Mouse (Mus musculus): ENCODE data around the gene Ttc39b.

The Ttc39b gene

DNA sequence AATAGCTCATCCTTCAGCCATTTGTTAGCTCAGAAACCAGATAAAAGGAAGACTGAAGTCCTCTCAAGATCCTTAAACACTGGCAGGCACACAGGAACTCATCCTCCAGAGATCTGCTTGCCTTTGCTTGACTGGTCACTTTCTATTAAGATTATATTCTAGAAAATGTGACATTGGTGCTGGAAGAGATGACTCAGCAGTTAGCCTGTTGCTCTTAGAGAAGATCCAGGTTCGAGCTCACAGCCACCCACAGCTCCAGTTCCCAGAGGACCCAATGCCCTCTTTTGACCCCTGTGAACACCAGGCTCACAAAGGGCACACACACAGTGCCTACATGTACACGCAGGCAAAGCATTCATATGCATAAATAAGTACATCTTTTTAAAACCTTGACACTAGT, 49.8 kb downstream of the Ttc39b start:
- peak; percentile 23 for DNase-seq (ENCODE audit: low read depth, low spot score)

GRCm38 (mm10) chr4:83273616-83274050, 50.4 kb downstream of the Ttc39b start:
- peak; percentile 77 for DNase-seq (ENCODE audit: low read depth, low spot score)

- no peak for DNase-seq (ENCODE audit: low read depth, low spot score)
Observed at GRCm38 (mm10) chr4:83272917-83273615, 51.0 kb downstream of the Ttc39b start.

GRCm38 (mm10) chr4:83270481-83270880, 53.6 kb downstream of the Ttc39b start:
- no peak for DNase-seq (ENCODE audit: low read depth, low spot score)

DNA sequence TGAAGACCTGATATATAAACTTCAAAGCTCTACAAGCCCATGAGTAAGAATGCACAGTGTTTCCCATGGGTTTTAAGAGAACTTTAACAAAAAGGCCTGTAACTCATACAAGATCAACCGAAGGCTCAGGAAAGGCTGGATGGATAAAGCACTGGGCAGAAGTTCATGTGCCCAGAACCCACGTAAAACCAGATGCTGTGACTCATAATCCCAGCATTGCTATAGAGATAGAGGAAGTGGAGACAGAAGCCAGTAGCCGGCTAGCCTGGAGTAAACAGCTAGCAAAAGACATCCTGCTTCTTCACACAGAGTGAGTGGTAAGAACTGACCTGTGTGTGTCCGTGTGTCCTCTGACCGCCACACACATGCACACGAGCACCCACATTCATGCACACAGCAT, 54.4 kb downstream of the Ttc39b start:
- no peak for DNase-seq (ENCODE audit: low read depth, low spot score)

GRCm38 (mm10) chr4:83265926-83266692, 57.9 kb downstream of the Ttc39b start:
- DNase-seq (ENCODE audit: low read depth, low spot score), result peak; percentile 75

- no peak for DNase-seq (ENCODE audit: low read depth, low spot score)
Observed at GRCm38 (mm10) chr4:83264832-83265231, 59.2 kb downstream of the Ttc39b start.

GRCm38 (mm10) chr4:83261998-83262397, 62.1 kb downstream of the Ttc39b start:
- DNase-seq (ENCODE audit: low read depth, low spot score), result peak; percentile 48

DNA sequence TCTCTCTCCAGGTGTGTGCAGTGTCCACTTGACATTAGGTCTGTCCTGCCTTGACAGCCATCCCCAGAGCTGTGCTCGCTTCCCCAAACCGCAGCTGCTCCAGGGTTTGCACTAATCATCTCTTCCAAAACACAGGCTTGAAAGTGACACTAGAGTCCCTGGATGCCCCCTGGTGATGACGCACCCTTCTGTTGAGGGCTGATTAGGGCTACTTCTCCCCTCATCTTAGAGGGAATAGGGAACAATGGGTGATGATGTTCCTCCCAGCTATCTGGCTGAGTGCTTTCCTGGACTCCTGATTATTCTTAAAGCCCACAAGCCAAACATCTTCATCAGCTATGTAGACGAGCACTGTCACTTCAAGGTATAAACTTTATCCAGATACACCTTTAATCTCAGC, 64.4 kb downstream of the Ttc39b start:
- DNase-seq (ENCODE audit: low read depth, low spot score), result no peak

DNA sequence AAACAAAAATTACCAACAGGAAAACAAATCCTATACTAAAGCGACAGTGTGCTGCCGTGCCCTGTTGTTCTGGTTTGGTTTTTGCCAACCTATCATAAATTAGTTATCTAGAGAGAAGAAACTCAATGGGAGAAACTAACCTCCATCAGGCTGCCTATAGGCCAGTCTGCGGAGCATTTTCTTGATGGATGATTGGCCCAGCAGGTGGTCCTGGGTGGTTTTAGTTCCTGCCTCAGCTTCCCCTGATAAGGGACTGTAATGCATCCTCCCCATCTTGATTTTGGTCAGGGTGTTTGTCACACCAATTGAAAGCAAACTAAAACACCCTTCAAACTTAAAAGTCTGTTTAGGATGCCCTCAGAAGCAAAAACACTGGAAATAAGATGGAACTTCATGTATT, 65.8 kb downstream of the Ttc39b start:
- no peak for DNase-seq (ENCODE audit: low read depth, low spot score)

DNA sequence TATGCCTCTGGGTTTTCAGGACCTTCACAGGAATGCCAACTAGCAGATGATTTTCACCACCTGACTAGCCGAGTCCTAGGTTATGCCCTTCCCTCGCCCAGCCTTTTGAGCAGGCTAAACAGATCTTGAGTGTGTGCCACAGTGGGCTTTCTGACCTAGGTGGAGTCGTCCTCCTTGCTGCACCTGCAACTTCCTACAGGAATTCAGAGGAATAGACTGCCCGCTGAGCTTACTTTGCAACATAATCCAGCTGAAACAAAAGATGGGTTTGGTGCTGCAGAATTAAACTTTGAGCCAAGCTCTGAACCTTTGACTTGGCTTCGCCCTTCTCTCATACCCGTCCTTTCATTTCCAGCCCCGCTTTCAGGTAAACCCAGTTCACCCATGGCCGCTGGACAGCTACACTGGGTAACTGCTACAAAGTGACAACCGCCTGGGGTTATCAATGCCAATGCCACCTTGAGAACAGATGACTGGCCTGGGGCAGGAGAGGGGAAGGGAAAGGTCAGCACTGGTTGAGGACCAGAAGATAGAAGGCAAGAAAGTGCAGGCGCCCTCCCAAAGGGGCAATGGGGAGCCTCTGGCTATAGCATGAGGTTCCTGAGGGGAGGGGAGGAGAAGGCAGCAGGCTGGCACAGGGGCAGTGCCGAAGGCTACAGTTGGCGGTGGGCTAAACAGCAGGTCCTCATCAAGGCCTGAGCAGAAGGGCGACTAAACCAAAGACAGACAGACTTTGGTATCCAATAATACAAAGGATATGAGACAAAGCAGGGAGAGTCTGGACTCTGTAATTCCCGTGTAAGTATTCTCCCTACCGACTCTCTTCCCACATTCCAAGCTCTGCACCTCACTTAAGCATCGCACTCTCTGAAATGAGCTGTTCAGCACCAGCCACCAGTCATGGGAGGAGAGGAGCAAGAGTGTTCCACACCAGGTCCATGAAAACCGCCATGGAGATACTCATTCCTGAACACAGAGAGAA, 66.5 kb downstream of the Ttc39b start:
- no peak for DNase-seq (ENCODE audit: low read depth, low spot score)

DNA sequence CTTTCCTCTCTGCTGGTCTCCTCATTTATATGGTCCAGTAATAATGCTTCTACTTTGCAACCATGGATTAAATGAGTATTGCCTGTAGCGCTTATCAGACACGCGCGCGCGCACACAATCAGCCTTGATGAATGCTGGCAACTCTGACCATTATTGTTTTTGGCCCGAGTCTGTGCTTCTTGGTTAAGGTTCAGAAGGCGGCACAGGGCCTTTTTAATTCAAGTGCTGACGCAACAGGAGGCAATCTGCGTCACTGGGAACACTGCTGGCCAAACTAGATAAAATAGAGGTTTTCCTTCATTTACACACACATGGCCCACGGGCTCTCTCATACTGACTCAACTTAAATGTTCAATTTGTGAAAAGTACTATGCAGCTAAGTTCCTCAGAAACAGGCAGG, 67.3 kb downstream of the Ttc39b start:
- no peak for DNase-seq (ENCODE audit: low read depth, low spot score)

DNA sequence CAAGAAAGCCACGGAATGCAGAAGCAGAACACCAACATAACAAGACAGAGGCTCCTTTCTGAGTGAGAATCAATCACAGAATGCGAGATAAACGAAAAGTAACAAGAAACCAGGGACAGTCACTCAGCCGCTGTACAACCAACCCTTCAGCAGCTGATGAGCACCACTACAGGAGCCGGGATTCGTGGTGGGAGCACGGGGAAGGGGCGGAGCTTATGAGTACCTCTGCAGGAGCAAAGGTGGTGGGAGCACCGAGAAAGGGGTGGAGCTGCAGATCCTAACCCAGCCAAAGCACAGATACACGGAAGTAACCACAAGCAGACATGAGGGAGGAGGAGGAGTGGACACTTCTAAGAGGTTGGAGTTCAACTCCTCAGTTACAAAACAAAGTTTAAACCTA, 69.1 kb downstream of the Ttc39b start:
- DNase-seq (ENCODE audit: low read depth, low spot score), result no peak

- no peak for DNase-seq (ENCODE audit: low read depth, low spot score)
Observed at GRCm38 (mm10) chr4:83253679-83254078, 70.4 kb downstream of the Ttc39b start.

- no peak for DNase-seq (ENCODE audit: low read depth, low spot score)
Observed at GRCm38 (mm10) chr4:83243706-83244105, 80.3 kb downstream of the Ttc39b start.

DNA sequence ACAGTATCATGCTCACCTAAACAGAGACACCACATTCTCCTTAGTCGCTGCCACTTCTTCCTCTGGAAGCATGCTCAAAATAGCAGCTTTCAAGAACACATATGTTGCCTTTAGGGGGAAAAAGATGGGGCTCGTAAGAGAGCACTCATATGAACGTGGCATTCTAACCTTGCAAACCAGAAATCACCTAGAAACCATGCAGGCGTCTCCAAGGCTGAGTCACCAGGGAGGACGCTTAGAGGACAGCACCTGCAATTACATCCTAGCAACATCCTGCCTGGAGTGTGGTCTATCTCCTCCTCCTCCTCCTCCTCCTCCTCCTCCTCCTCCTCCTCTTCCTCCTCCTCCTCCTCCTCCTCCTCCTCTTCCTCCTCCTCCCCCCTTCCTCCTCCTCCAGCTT, 82.4 kb downstream of the Ttc39b start:
- no peak for DNase-seq (ENCODE audit: low read depth, low spot score)

GRCm38 (mm10) chr4:83237656-83238055, 86.4 kb downstream of the Ttc39b start:
- DNase-seq (ENCODE audit: low read depth, low spot score), result no peak

GRCm38 (mm10) chr4:83235304-83235703, 88.8 kb downstream of the Ttc39b start:
- DNase-seq (ENCODE audit: low read depth, low spot score), result peak; percentile 13

GRCm38 (mm10) chr4:83234739-83235138, 89.3 kb downstream of the Ttc39b start:
- DNase-seq (ENCODE audit: low read depth, low spot score), result no peak

- DNase-seq (ENCODE audit: low read depth, low spot score), result peak; percentile 54
Observed at GRCm38 (mm10) chr4:83234132-83234531, 89.9 kb downstream of the Ttc39b start.

- no peak for DNase-seq (ENCODE audit: low read depth, low spot score)
Observed at GRCm38 (mm10) chr4:83233181-83234123, 90.6 kb downstream of the Ttc39b start.
